Mouse (Mus musculus) embryonic facial prominence, embryonic 14.5 days (tissue): ENCODE measurements around the gene Dnajc25. TPM values are rescaled to one million over a fixed set of nuclear protein-coding genes. Genes with fewer than 3 reads are reported as not detected.

Experiments used
- ATAC-seq: fragments of 200-750 bp; cut with Nextera tagmentation; 2 replicates; pipeline ENCODE4 v1.8.0; 2017; ENCODE audit warnings: low read depth, moderate number of reproducible peaks, moderate TSS enrichment
- DNase-seq: peaks from one replicate; pipeline ENCODE4 v3.0.0-alpha.2; 2015; ENCODE audit warnings: low spot score
- H3K27ac ChIP-seq: fragments of 300-500 bp; sonication (generic); replicated peaks from 2 replicates; pipeline ENCODE4 v1.5.1; 2014; ENCODE audit warnings: low read depth, mild to moderate bottlenecking, low read length, moderate library complexity
- H3K27me3 ChIP-seq: fragments of 300-500 bp; sonication (generic); replicated peaks from 2 replicates; pipeline ENCODE4 v1.6.1; 2014; ENCODE audit warnings: low read length; ENCODE audit not compliant: control insufficient read depth, insufficient read depth
- H3K36me3 ChIP-seq: fragments of 300-500 bp; sonication (generic); 2 replicates; pipeline ENCODE4 v1.6.1; 2014; ENCODE audit warnings: low read length, mixed read lengths; ENCODE audit not compliant: control insufficient read depth, insufficient read depth
- H3K4me1 ChIP-seq: fragments of 300-500 bp; sonication (generic); 2 replicates; pipeline ENCODE4 v1.6.1; 2014; ENCODE audit warnings: antibody characterized with exemption, low read length; ENCODE audit not compliant: control insufficient read depth, insufficient read depth
- H3K4me2 ChIP-seq: fragments of 300-500 bp; sonication (generic); 2 replicates; pipeline ENCODE4 v1.6.1; 2014; ENCODE audit warnings: low read depth, mild to moderate bottlenecking, low read length, moderate library complexity, mixed read lengths
- H3K4me3 ChIP-seq: fragments of 300-500 bp; sonication (generic); 2 replicates; pipeline ENCODE4 v1.5.1; 2014; ENCODE audit warnings: low read depth, mild to moderate bottlenecking, low read length
- H3K9ac ChIP-seq: fragments of 300-500 bp; sonication (generic); 2 replicates; pipeline ENCODE4 v1.6.1; 2014; ENCODE audit warnings: low read depth, mild to moderate bottlenecking, low read length, moderate library complexity, mixed read lengths
- H3K9me3 ChIP-seq: fragments of 300-500 bp; sonication (generic); 2 replicates; pipeline ENCODE4 v1.6.1; 2016; ENCODE audit warnings: low read length; ENCODE audit not compliant: control insufficient read depth
- WGBS: fragments of 180-500 bp; shearing (Covaris S2); extraction: QIAGEN DNeasy Blood & Tissue Kit; methylation state at CpG from one replicate; pipeline ENCODE4 v1.1.7; 2014; 5-methylcytosine and 5-hydroxymethylcytosine counted together
- polyA plus RNA-seq: library from polyadenylated mRNA; unstranded; fragments of >200 nt; fragmentation: Nextera tagmentation; extraction: Ambion mirVana; gene quantifications from 2 replicates; pipeline ENCODE4 v1.2.1, GENCODE M21; 2014

The Dnajc25 gene
- polyA plus RNA-seq, 1 experiment from 2014 or later: 19.3 TPM

- no peaks in the 10 kb centered on the region for H3K9me3 ChIP-seq
- H3K4me3 ChIP-seq: no peak overlapping the region
- H3K36me3 ChIP-seq: peaks cover 13% of the 10 kb centered on the region; the same call in 1 of the 2 replicates
- no peaks in the 10 kb centered on the region for H3K4me1 ChIP-seq
- no peak overlapping the region for H3K9ac ChIP-seq
- DNase-seq (no peak), ATAC-seq (no peak)
- WGBS: 83% methylated on average over 8 of the region's 8 CpGs
- no peak overlapping the region for H3K27ac ChIP-seq
- no peaks in the 10 kb centered on the region for H3K27me3 ChIP-seq
- H3K4me2 ChIP-seq: no peak overlapping the region
Observed at GRCm38 (mm10) chr4:58982806-58983205, 12.1 kb upstream of the Dnajc25 start.

GRCm38 (mm10) chr4:58985157-58985648 is 9.7 kb upstream of the Dnajc25 start:
- Histone ChIP-seq H3K4me2 (no peak overlapping the region), H3K36me3 (0 out of 2 replicates have a peak, but pooled peaks cover 12% of the 10 kb centered on the region), H3K9me3 (no peaks in the 10 kb centered on the region), H3K4me3 (no peak overlapping the region), H3K27ac (no peak overlapping the region), H3K9ac (no peak overlapping the region), H3K4me1 (no peaks in the 10 kb centered on the region), H3K27me3 (no peaks in the 10 kb centered on the region)
- ATAC-seq: 0 out of 2 replicates have a peak, but pooled peaks have one; percentile 38
- 23% methylated on average over 7 of the region's 7 CpGs for WGBS
- peak; percentile 59 for DNase-seq

GRCm38 (mm10) chr4:58986540-58987190 is 8.2 kb upstream of the Dnajc25 start, which contains the start of gene Ptgr1:
Ptgr1 (minus strand) TSS chr4:58987119.
- WGBS: under 1% methylated on average over 27 of the region's 28 CpGs

GRCm38 (mm10) chr4:58989303-58989898 is 5.5 kb upstream of the Dnajc25 start:
- H3K4me1 ChIP-seq: no peaks in the 10 kb centered on the region
- H3K9me3 ChIP-seq: no peaks in the 10 kb centered on the region
- H3K4me2 ChIP-seq: no peak overlapping the region
- no peaks in the 10 kb centered on the region for H3K27me3 ChIP-seq
- DNase-seq (no peak), ATAC-seq (no peak)
- H3K27ac ChIP-seq: no peak overlapping the region
- no peak overlapping the region for H3K9ac ChIP-seq
- no peaks in the 10 kb centered on the region for H3K36me3 ChIP-seq
- 82% methylated on average over 7 of the region's 7 CpGs for WGBS
- H3K4me3 ChIP-seq: no peak overlapping the region

More at GRCm38 (mm10) chr4:58986540-58987190, 8.2 kb upstream of the Dnajc25 start, which contains the start of gene Ptgr1:
- Histone ChIP-seq H3K4me3 (peak within 1 kb of the TSS; percentile 64), H3K9me3 (no peaks in the 10 kb centered on the region), H3K9ac (peak within 1 kb of the TSS; percentile 65), H3K4me2 (peak within 1 kb of the TSS; percentile 81), H3K27me3 (no peaks in the 10 kb centered on the region), H3K4me1 (no peaks in the 10 kb centered on the region), H3K27ac (peak within 1 kb of the TSS; percentile 54; the same call in 1 of the 2 replicates), H3K36me3 (0 out of 2 replicates have a peak, but pooled peaks cover 9% of the 10 kb centered on the region)
- DNase-seq: peak; percentile 93
- peak; percentile 70 for ATAC-seq

- ATAC-seq: no peak
- H3K9me3 ChIP-seq: no peaks in the 10 kb centered on the region
Observed at GRCm38 (mm10) chr4:58990609-58991434, 4.0 kb upstream of the Dnajc25 start.

GRCm38 (mm10) chr4:58992195-58992594 is 2.7 kb upstream of the Dnajc25 start:
- Histone ChIP-seq H3K27ac (no peak overlapping the region), H3K4me2 (no peak overlapping the region), H3K9ac (no peak overlapping the region), H3K36me3 (no peaks in the 10 kb centered on the region), H3K9me3 (no peaks in the 10 kb centered on the region), H3K4me3 (no peak overlapping the region), H3K4me1 (no peaks in the 10 kb centered on the region), H3K27me3 (no peaks in the 10 kb centered on the region)
- no peak for ATAC-seq
- 83% methylated on average over 5 of the region's 5 CpGs for WGBS
- no peak for DNase-seq

More at GRCm38 (mm10) chr4:58990609-58991434, 4.0 kb upstream of the Dnajc25 start:
- no peak overlapping the region for H3K27ac ChIP-seq
- no peaks in the 10 kb centered on the region for H3K27me3 ChIP-seq
- H3K4me3 ChIP-seq: no peak overlapping the region
- no peak overlapping the region for H3K4me2 ChIP-seq
- H3K4me1 ChIP-seq: no peaks in the 10 kb centered on the region
- H3K36me3 ChIP-seq: no peaks in the 10 kb centered on the region
- WGBS: 78% methylated on average over 17 of the region's 17 CpGs
- H3K9ac ChIP-seq: no peak overlapping the region
- DNase-seq: no peak

GRCm38 (mm10) chr4:58995251-58995693 is 410 bp downstream of the Dnajc25 start:
- H3K4me1 ChIP-seq: no peaks in the 10 kb centered on the region
- no peak overlapping the region for H3K9ac ChIP-seq
- WGBS: 69% methylated on average over 8 of the region's 8 CpGs
- H3K27ac ChIP-seq: no peak overlapping the region
- H3K27me3 ChIP-seq: no peaks in the 10 kb centered on the region
- DNase-seq: no peak
- no peak overlapping the region for H3K4me2 ChIP-seq
- ATAC-seq: no peak
- no peaks in the 10 kb centered on the region for H3K36me3 ChIP-seq
- no peak overlapping the region for H3K4me3 ChIP-seq
- no peaks in the 10 kb centered on the region for H3K9me3 ChIP-seq

- no peaks in the 10 kb centered on the region for H3K27me3 ChIP-seq
- H3K4me2 ChIP-seq: no peak overlapping the region
- H3K36me3 ChIP-seq: no peaks in the 10 kb centered on the region
- 79% methylated on average over 5 of the region's 5 CpGs for WGBS
- no peaks in the 10 kb centered on the region for H3K9me3 ChIP-seq
- no peak for ATAC-seq
- no peak overlapping the region for H3K4me3 ChIP-seq
- no peaks in the 10 kb centered on the region for H3K4me1 ChIP-seq
- DNase-seq: no peak
- H3K27ac ChIP-seq: no peak overlapping the region
- H3K9ac ChIP-seq: no peak overlapping the region
Observed at GRCm38 (mm10) chr4:58997081-58997480, 2.2 kb downstream of the Dnajc25 start.
